Mouse (Mus musculus): ENCODE data around the gene Zfp184. TPM values are rescaled to one million over a fixed set of nuclear protein-coding genes. Genes with fewer than 3 reads are reported as not detected.

Gene Zfp184
- total and polyA plus RNA-seq, 2 experiments from 2014 or later, result 7.5 to 8.1 TPM

GRCm38 (mm10) chr13:21996101-21996839 is 51.4 kb downstream of the Zfp184 start:
- ATAC-seq (ENCODE audit: low FRiP score), result no peak
- Histone ChIP-seq H3K27ac (ENCODE audit: low read depth, low read length) (no peak overlapping the region), H3K4me1 (ENCODE audit: insufficient read depth, low read length) (no peaks in the 10 kb centered on the region; the same call in 1 of the 2 replicates), H3K4me2 (ENCODE audit: low read depth, low read length, poor library complexity, severe bottlenecking) (no peak overlapping the region), H3K27me3 (ENCODE audit: insufficient read depth, low read length) (peaks cover 60% of the 10 kb centered on the region), H3K9me3 (ENCODE audit: low read length) (0 out of 2 replicates have a peak, but pooled peaks cover under 1% of the 10 kb centered on the region), H3K4me3 (ENCODE audit: low read depth, low read length) (no peak overlapping the region), H3K36me3 (ENCODE audit: insufficient read depth, low read length) (no peaks in the 10 kb centered on the region), H3K9ac (replicated peaks; ENCODE audit: low read length, poor library complexity, severe bottlenecking) (no peak overlapping the region)
- DNase-seq (ENCODE audit: low spot score), result peak; percentile 53
- TF ChIP-seq CTCF (IDR thresholded peaks at IDR 0.05), result no peak
- 3% methylated on average over 12 of the region's 12 CpGs for WGBS

GRCm38 (mm10) chr13:21996840-21997185 is 51.9 kb downstream of the Zfp184 start:
- no peaks in the 10 kb centered on the region for H3K9me3 ChIP-seq (ENCODE audit: low read length)
- H3K36me3 ChIP-seq (ENCODE audit: insufficient read depth, low read length), result no peaks in the 10 kb centered on the region
- H3K9ac ChIP-seq (replicated peaks; ENCODE audit: low read length, poor library complexity, severe bottlenecking), result no peak overlapping the region
- TF ChIP-seq CTCF (IDR thresholded peaks at IDR 0.05), result no peak
- under 1% methylated on average over 13 of the region's 13 CpGs for WGBS
- no peak overlapping the region for H3K4me3 ChIP-seq (ENCODE audit: low read depth, low read length)
- ATAC-seq (ENCODE audit: low FRiP score), result no peak
- H3K4me2 ChIP-seq (ENCODE audit: low read depth, low read length, poor library complexity, severe bottlenecking), result no peak overlapping the region
- H3K4me1 ChIP-seq (ENCODE audit: insufficient read depth, low read length), result no peaks in the 10 kb centered on the region; the same call in 1 of the 2 replicates
- peaks cover 65% of the 10 kb centered on the region for H3K27me3 ChIP-seq (ENCODE audit: insufficient read depth, low read length)
- H3K27ac ChIP-seq (ENCODE audit: low read depth, low read length), result no peak overlapping the region
- no peak for DNase-seq (ENCODE audit: low spot score)

- H3K9me3 ChIP-seq (ENCODE audit: low read length), result no peaks in the 10 kb centered on the region
- peaks cover 70% of the 10 kb centered on the region for H3K27me3 ChIP-seq (ENCODE audit: insufficient read depth, low read length)
- no peak overlapping the region for H3K9ac ChIP-seq (replicated peaks; ENCODE audit: low read length, poor library complexity, severe bottlenecking)
- TF ChIP-seq CTCF (IDR thresholded peaks at IDR 0.05), result no peak
- no peak overlapping the region for H3K27ac ChIP-seq (ENCODE audit: low read depth, low read length)
- H3K36me3 ChIP-seq (ENCODE audit: insufficient read depth, low read length), result no peaks in the 10 kb centered on the region
- DNase-seq (ENCODE audit: low spot score) (no peak), ATAC-seq (ENCODE audit: low FRiP score) (no peak)
- 2% methylated on average over 21 of the region's 21 CpGs for WGBS
- H3K4me2 ChIP-seq (ENCODE audit: low read depth, low read length, poor library complexity, severe bottlenecking), result no peak overlapping the region
- no peak overlapping the region for H3K4me3 ChIP-seq (ENCODE audit: low read depth, low read length)
- no peaks in the 10 kb centered on the region; the same call in 1 of the 2 replicates for H3K4me1 ChIP-seq (ENCODE audit: insufficient read depth, low read length)
Measured at GRCm38 (mm10) chr13:21997201-21997820, 52.4 kb downstream of the Zfp184 start.

- H3K27me3 ChIP-seq (ENCODE audit: insufficient read depth, low read length), result peaks cover 75% of the 10 kb centered on the region
- no peak for ATAC-seq (ENCODE audit: low FRiP score)
- WGBS, result 7% methylated on average over 4 of the region's 4 CpGs
Measured at GRCm38 (mm10) chr13:21997821-21998220, 52.9 kb downstream of the Zfp184 start.

GRCm38 (mm10) chr13:21998412-21998811 is 53.5 kb downstream of the Zfp184 start:
- ATAC-seq (ENCODE audit: low FRiP score), result no peak
- no peak overlapping the region for H3K4me3 ChIP-seq (ENCODE audit: low read depth, low read length)
- H3K27ac ChIP-seq (ENCODE audit: low read depth, low read length), result no peak overlapping the region
- TF ChIP-seq CTCF (IDR thresholded peaks at IDR 0.05), result no peak
- 16% methylated on average over 3 of the region's 3 CpGs for WGBS
- no peak overlapping the region for H3K9ac ChIP-seq (replicated peaks; ENCODE audit: low read length, poor library complexity, severe bottlenecking)
- H3K4me1 ChIP-seq (ENCODE audit: insufficient read depth, low read length), result no peaks in the 10 kb centered on the region; the same call in 1 of the 2 replicates
- H3K27me3 ChIP-seq (ENCODE audit: insufficient read depth, low read length), result peaks cover 81% of the 10 kb centered on the region
- H3K9me3 ChIP-seq (ENCODE audit: low read length), result no peaks in the 10 kb centered on the region
- no peaks in the 10 kb centered on the region for H3K36me3 ChIP-seq (ENCODE audit: insufficient read depth, low read length)
- DNase-seq (ENCODE audit: low spot score), result no peak
- no peak overlapping the region for H3K4me2 ChIP-seq (ENCODE audit: low read depth, low read length, poor library complexity, severe bottlenecking)

More at GRCm38 (mm10) chr13:21997821-21998220, 52.9 kb downstream of the Zfp184 start:
- Histone ChIP-seq H3K4me1 (ENCODE audit: insufficient read depth, low read length) (no peaks in the 10 kb centered on the region; the same call in 1 of the 2 replicates), H3K9me3 (ENCODE audit: low read length) (no peaks in the 10 kb centered on the region), H3K9ac (replicated peaks; ENCODE audit: low read length, poor library complexity, severe bottlenecking) (no peak overlapping the region), H3K4me3 (ENCODE audit: low read depth, low read length) (no peak overlapping the region), H3K4me2 (ENCODE audit: low read depth, low read length, poor library complexity, severe bottlenecking) (no peak overlapping the region), H3K36me3 (ENCODE audit: insufficient read depth, low read length) (no peaks in the 10 kb centered on the region), H3K27ac (ENCODE audit: low read depth, low read length) (no peak overlapping the region)
- no peak for DNase-seq (ENCODE audit: low spot score)
- no peak for TF ChIP-seq CTCF (IDR thresholded peaks at IDR 0.05)

GRCm38 (mm10) chr13:21999147-21999546 is 54.3 kb downstream of the Zfp184 start:
- no peak for DNase-seq (ENCODE audit: low spot score)
- Histone ChIP-seq H3K27ac (ENCODE audit: low read depth, low read length) (no peak overlapping the region), H3K27me3 (ENCODE audit: insufficient read depth, low read length) (peaks cover 81% of the 10 kb centered on the region), H3K9ac (replicated peaks; ENCODE audit: low read length, poor library complexity, severe bottlenecking) (no peak overlapping the region), H3K4me3 (ENCODE audit: low read depth, low read length) (no peak overlapping the region), H3K9me3 (ENCODE audit: low read length) (no peaks in the 10 kb centered on the region), H3K4me1 (ENCODE audit: insufficient read depth, low read length) (no peaks in the 10 kb centered on the region; the same call in 1 of the 2 replicates), H3K4me2 (ENCODE audit: low read depth, low read length, poor library complexity, severe bottlenecking) (no peak overlapping the region), H3K36me3 (ENCODE audit: insufficient read depth, low read length) (no peaks in the 10 kb centered on the region)
- 33% methylated on average over 4 of the region's 4 CpGs for WGBS
- TF ChIP-seq CTCF (IDR thresholded peaks at IDR 0.05), result no peak
- ATAC-seq (ENCODE audit: low FRiP score), result no peak

Data from midbrain, postnatal 0 days (tissue).